Mouse (Mus musculus) layer of hippocampus, adult 18-20 months (tissue): ENCODE results near the gene Mymx. TPM values are rescaled to one million over a fixed set of nuclear protein-coding genes. Genes with fewer than 3 reads are reported as not detected.
A peak's percentile ranks its signal among the peaks of the same experiment; 100 is the strongest.

Source experiments
- DNase-seq, 2 experiments: peaks; one replicate each; pipeline ENCODE4 v3.0.0; 2022; ENCODE audit warnings: low spot score in 2 of 2
- total RNA-seq, 2 experiments: library from RNA; stranded (reverse); gene quantifications; 2 replicates each; pipeline ENCODE4 v1.2.3; 2021

Gene Mymx
- total RNA-seq, 2 experiments from 2014 or later = not detected

- DNase-seq = no peak
These were observed 48.8 kb downstream of the Mymx start for GRCm38 (mm10) chr17:45553065-45553464.

- DNase-seq = peak; percentile 66 to 92
These were observed 50.0 kb downstream of the Mymx start for GRCm38 (mm10) chr17:45551816-45552451.

- DNase-seq = no peak
These were observed 50.6 kb downstream of the Mymx start for GRCm38 (mm10) chr17:45551249-45551796.

Other genes starting within 250 kb of the Mymx start
- 10 to 100 TPM; 58.7 TPM for gene Cdc5l, start 168.4 kb downstream of the Mymx start, total RNA-seq
- gene Spats1, start 126.7 kb downstream of the Mymx start, total RNA-seq = 1 to 10 TPM; 4.4 to 4.7 TPM
- 10 to 100 TPM; 21.9 to 22.7 TPM for gene Aars2, start 95.3 kb downstream of the Mymx start, total RNA-seq
- gene Tcte1, start 78.7 kb downstream of the Mymx start, total RNA-seq = 1 to 10 TPM in 1 of 2 experiments, under 1 TPM in 1; 0.91 to 1.6 TPM
- gene Tmem151b, start 52.4 kb downstream of the Mymx start, total RNA-seq = 100 to 1,000 TPM; 112 to 119 TPM
- gene Nfkbie, start 46.4 kb downstream of the Mymx start, total RNA-seq = 1 to 10 TPM; 2.3 to 2.5 TPM
- 10 to 100 TPM; 26.2 to 29.9 TPM for gene Slc35b2, start 38.2 kb downstream of the Mymx start, total RNA-seq
- gene Hsp90ab1, start 28.8 kb downstream of the Mymx start, total RNA-seq = 1,000 to 10,000 TPM; 1,799 to 1,827 TPM
- 10 to 100 TPM; 16.4 to 20.4 TPM for gene Slc29a1, start 2.5 kb downstream of the Mymx start, total RNA-seq
- 1 to 10 TPM in 1 of 2 experiments, under 1 TPM in 1; 0.68 to 3.0 TPM for gene Capn11, start 57.2 kb upstream of the Mymx start, total RNA-seq
- gene Mrpl14, start 84.2 kb upstream of the Mymx start, total RNA-seq = 10 to 100 TPM; 37.2 to 42.5 TPM
- 100 to 1,000 TPM; 154 to 155 TPM for gene Tmem63b, start 84.8 kb upstream of the Mymx start, total RNA-seq
- not detected for gene 1600014C23Rik, start 131.7 kb upstream of the Mymx start, total RNA-seq